Mouse (Mus musculus): Measurements from ENCODE around the gene 2310034G01Rik.

- TF ChIP-seq CTCF (conservative IDR thresholded peaks at IDR 0.05 in 1 of 2, IDR thresholded peaks at IDR 0.05 in 1 of 2; ENCODE audit: low read depth in 2 of 2, low read length in 2 of 2) (no peak), POLR2A (IDR thresholded peaks at IDR 0.05; ENCODE audit: low read depth, low read length) (no peak), MXI1 (IDR thresholded peaks at IDR 0.05; ENCODE audit: low read depth, low read length) (no peak), USF1 (IDR thresholded peaks at IDR 0.05; ENCODE audit: low read depth, low read length) (no peak)
Measured at GRCm38 (mm10) chr19:46399372-46399771, 49.3 kb upstream of the 2310034G01Rik start.
